Mouse (Mus musculus): ENCODE data around the gene Slco3a1. TPM values are rescaled to one million over a fixed set of nuclear protein-coding genes. Genes with fewer than 3 reads are reported as not detected.

Gene Slco3a1
- total and polyA plus RNA-seq, 2 experiments: 2.1 to 4.3 TPM

DNA sequence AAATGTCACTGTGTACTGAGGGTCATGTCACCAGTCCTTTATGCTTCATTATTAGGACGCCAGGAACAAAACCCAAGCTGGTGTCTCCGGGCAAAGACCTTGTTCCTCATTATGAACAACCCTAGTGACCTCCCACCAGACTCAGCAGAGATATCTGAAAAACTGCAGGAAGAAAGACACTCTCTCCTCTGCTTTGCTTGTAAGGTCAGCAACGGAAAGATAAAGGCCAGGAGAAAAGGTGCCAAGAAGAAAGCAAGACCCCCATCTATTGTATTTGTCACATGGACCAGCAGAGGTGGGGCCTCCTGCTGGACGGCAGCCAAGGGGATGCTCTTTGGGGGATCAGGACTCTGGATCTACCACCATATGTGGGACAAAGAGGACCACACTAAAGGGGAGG, 243.0 kb downstream of the Slco3a1 start:
- Histone ChIP-seq H3K4me1 (ENCODE audit: control insufficient read depth, insufficient read depth, low read length) (no peaks in the 10 kb centered on the region), H3K36me3 (ENCODE audit: control insufficient read depth, insufficient read depth, low read length) (no peaks in the 10 kb centered on the region), H3K79me2 (ENCODE audit: control insufficient read depth, insufficient read depth, low read length) (no peaks in the 10 kb centered on the region), H3K27ac (replicated peaks; ENCODE audit: insufficient read depth, low read depth, low read length) (no peak overlapping the region), H3K27me3 (ENCODE audit: control insufficient read depth, insufficient read depth, low read length) (no peaks in the 10 kb centered on the region), H3K4me3 (ENCODE audit: insufficient read depth, low read depth, low read length) (no peak overlapping the region), H3K9ac (ENCODE audit: low read depth, low read length) (no peak overlapping the region)
- WGBS: 68% methylated on average over 4 of the region's 4 CpGs
- DNase-seq (ENCODE audit: extremely low read depth, low read depth, low spot score): no peak
- no peak for TF ChIP-seq POLR2A (IDR thresholded peaks at IDR 0.05; ENCODE audit: extremely low read depth, insufficient read depth, low read length)
- no peak for TF ChIP-seq CTCF (IDR thresholded peaks at IDR 0.05; ENCODE audit: low read depth, low read length)

DNA sequence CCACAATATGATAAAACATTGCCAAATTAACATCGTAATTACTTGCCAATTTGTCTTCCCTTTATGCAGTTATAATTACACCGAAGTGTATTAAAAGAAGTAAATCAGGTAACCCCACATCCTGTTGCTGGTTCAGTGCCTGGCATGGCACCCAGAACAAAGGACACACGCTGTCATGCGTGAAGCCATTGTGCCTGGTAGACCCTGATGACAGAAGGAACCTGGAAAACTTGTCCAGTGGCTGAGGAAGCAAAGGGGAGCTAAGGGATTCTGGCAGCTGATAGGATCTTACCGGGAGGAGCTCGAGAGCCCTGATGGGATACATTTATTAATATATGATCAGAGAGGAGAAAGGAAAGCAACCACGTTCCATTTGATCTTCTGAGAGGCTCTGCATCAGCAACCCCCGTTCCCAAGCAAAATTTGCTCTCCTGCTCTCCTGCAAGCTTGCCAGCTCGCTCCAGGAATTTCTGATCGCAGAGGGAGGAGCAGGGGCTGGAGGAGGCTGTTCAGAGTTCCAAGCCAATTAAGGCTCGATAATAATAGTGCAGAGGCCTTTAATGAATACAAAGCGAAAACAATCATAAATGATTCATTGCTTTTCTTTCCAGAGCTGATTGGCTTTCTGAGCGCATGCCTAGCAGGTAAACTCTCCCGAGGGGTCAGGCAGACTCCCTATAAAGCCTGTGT, 250.8 kb downstream of the Slco3a1 start:
- no peaks in the 10 kb centered on the region for H3K4me1 ChIP-seq (ENCODE audit: control insufficient read depth, insufficient read depth, low read length)
- no peaks in the 10 kb centered on the region for H3K36me3 ChIP-seq (ENCODE audit: control insufficient read depth, insufficient read depth, low read length)
- H3K27me3 ChIP-seq (ENCODE audit: control insufficient read depth, insufficient read depth, low read length): no peaks in the 10 kb centered on the region
- 77% methylated on average over 14 of the region's 14 CpGs for WGBS
- H3K4me3 ChIP-seq (ENCODE audit: insufficient read depth, low read depth, low read length): no peak overlapping the region
- no peaks in the 10 kb centered on the region for H3K79me2 ChIP-seq (ENCODE audit: control insufficient read depth, insufficient read depth, low read length)
- no peak overlapping the region for H3K27ac ChIP-seq (replicated peaks; ENCODE audit: insufficient read depth, low read depth, low read length)
- TF ChIP-seq POLR2A (IDR thresholded peaks at IDR 0.05; ENCODE audit: extremely low read depth, insufficient read depth, low read length): no peak
- no peak for TF ChIP-seq CTCF (IDR thresholded peaks at IDR 0.05; ENCODE audit: low read depth, low read length)
- no peak overlapping the region for H3K9ac ChIP-seq (ENCODE audit: low read depth, low read length)
- no peak for DNase-seq (ENCODE audit: extremely low read depth, low read depth, low spot score)

DNA sequence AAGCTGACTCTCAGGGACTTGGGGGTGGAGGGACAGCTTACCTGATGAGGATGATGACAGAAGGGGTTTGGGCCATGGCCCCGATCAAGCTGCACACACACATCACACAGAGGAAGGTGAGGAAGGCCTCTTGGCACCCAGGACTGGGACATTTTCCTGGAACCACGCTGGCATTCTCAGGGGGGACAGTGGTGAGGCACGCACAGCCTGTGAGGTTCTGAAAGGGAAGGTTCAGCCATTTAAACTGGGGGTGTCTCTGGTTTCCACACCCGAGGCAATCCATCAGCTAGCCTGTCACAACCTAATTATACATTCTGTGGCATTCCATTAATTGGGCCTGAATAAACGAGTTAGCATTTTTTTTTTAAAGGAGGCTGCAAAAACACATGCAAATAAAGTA, 251.5 kb downstream of the Slco3a1 start:
- Histone ChIP-seq H3K4me3 (ENCODE audit: insufficient read depth, low read depth, low read length) (no peak overlapping the region), H3K27ac (replicated peaks; ENCODE audit: insufficient read depth, low read depth, low read length) (no peak overlapping the region), H3K79me2 (ENCODE audit: control insufficient read depth, insufficient read depth, low read length) (no peaks in the 10 kb centered on the region), H3K9ac (ENCODE audit: low read depth, low read length) (no peak overlapping the region), H3K36me3 (ENCODE audit: control insufficient read depth, insufficient read depth, low read length) (no peaks in the 10 kb centered on the region), H3K4me1 (ENCODE audit: control insufficient read depth, insufficient read depth, low read length) (no peaks in the 10 kb centered on the region), H3K27me3 (ENCODE audit: control insufficient read depth, insufficient read depth, low read length) (no peaks in the 10 kb centered on the region)
- TF ChIP-seq CTCF (IDR thresholded peaks at IDR 0.05; ENCODE audit: low read depth, low read length) (no peak), POLR2A (IDR thresholded peaks at IDR 0.05; ENCODE audit: extremely low read depth, insufficient read depth, low read length) (no peak)
- WGBS: 73% methylated on average over 5 of the region's 5 CpGs
- DNase-seq (ENCODE audit: extremely low read depth, low read depth, low spot score): no peak

DNA sequence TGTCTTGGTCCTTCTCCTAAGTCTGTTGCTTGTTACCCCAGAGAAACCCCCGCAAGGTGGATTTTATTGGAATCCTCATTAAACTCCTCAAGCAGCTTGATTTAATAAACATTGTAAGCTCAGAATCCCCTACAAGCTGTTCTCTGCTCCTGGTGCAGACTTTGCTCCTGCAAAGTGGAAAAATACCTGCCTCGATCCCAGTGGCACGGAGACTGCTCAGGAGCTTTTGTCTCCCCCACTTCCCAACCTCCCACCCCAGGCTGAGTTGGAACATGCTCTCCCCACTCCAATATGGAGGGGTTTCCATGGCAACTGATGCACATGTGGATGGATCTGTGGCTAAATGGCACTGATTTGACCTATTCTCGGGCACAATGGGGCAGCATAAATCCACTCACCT, 268.0 kb downstream of the Slco3a1 start:
- 87% methylated on average over 4 of the region's 4 CpGs for WGBS

DNA sequence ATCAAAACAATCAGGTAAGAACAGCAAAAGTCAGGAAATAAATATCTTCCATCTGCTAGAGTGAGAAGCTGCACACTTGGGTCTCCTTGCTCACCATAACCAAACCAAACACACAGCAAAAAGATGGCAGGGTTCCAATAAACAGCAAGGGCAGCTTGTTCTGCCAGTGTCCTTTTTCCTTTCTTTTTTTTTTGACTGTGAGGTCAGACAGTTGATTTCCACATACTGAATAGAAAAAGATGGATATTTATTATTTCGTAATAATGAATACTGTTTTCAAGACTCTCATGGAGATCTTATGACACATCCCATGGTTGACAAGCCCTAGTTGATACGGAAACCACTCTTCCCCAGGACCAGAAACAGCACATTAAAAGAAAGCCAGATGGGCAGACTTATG, 274.2 kb downstream of the Slco3a1 start:
- Histone ChIP-seq H3K27me3 (ENCODE audit: control insufficient read depth, insufficient read depth, low read length) (no peaks in the 10 kb centered on the region), H3K27ac (replicated peaks; ENCODE audit: insufficient read depth, low read depth, low read length) (no peak overlapping the region), H3K36me3 (ENCODE audit: control insufficient read depth, insufficient read depth, low read length) (no peaks in the 10 kb centered on the region), H3K79me2 (ENCODE audit: control insufficient read depth, insufficient read depth, low read length) (no peaks in the 10 kb centered on the region), H3K4me3 (ENCODE audit: insufficient read depth, low read depth, low read length) (no peak overlapping the region), H3K9ac (ENCODE audit: low read depth, low read length) (no peak overlapping the region), H3K4me1 (ENCODE audit: control insufficient read depth, insufficient read depth, low read length) (no peaks in the 10 kb centered on the region)
- TF ChIP-seq CTCF (IDR thresholded peaks at IDR 0.05; ENCODE audit: low read depth, low read length): no peak
- WGBS: 79% methylated on average over 2 of the region's 2 CpGs
- DNase-seq (ENCODE audit: extremely low read depth, low read depth, low spot score): no peak

More for the DNA sequence above, 268.0 kb downstream of the Slco3a1 start:
- no peak overlapping the region for H3K4me3 ChIP-seq (ENCODE audit: insufficient read depth, low read depth, low read length)
- H3K9ac ChIP-seq (ENCODE audit: low read depth, low read length): no peak overlapping the region
- TF ChIP-seq CTCF (IDR thresholded peaks at IDR 0.05; ENCODE audit: low read depth, low read length) (no peak), POLR2A (IDR thresholded peaks at IDR 0.05; ENCODE audit: extremely low read depth, insufficient read depth, low read length) (no peak)
- H3K4me1 ChIP-seq (ENCODE audit: control insufficient read depth, insufficient read depth, low read length): no peaks in the 10 kb centered on the region
- no peaks in the 10 kb centered on the region for H3K79me2 ChIP-seq (ENCODE audit: control insufficient read depth, insufficient read depth, low read length)
- DNase-seq (ENCODE audit: extremely low read depth, low read depth, low spot score): no peak
- H3K27me3 ChIP-seq (ENCODE audit: control insufficient read depth, insufficient read depth, low read length): no peaks in the 10 kb centered on the region
- H3K27ac ChIP-seq (replicated peaks; ENCODE audit: insufficient read depth, low read depth, low read length): no peak overlapping the region
- H3K36me3 ChIP-seq (ENCODE audit: control insufficient read depth, insufficient read depth, low read length): no peaks in the 10 kb centered on the region

DNA sequence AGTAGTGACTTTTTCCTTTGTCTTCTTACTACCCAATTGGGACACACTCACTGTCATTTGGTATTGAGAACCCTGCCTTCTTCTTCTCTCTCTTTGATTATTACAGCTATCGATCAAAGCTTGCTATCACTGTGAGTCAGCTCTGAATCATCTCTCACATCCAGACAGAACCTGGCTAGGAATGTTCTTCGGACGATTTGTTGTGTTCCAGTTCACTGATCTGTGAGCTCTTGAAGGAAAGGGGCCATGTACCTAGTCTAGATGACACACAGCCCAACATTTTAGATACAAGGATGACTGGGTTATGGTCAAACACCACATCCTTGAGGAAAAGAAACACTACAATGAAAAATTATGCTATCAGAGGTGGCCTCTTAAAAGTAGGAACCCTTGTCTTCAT, 275.2 kb downstream of the Slco3a1 start:
- Histone ChIP-seq H3K4me1 (ENCODE audit: control insufficient read depth, insufficient read depth, low read length) (no peaks in the 10 kb centered on the region), H3K9ac (ENCODE audit: low read depth, low read length) (no peak overlapping the region), H3K27me3 (ENCODE audit: control insufficient read depth, insufficient read depth, low read length) (no peaks in the 10 kb centered on the region), H3K79me2 (ENCODE audit: control insufficient read depth, insufficient read depth, low read length) (no peaks in the 10 kb centered on the region), H3K36me3 (ENCODE audit: control insufficient read depth, insufficient read depth, low read length) (no peaks in the 10 kb centered on the region), H3K4me3 (ENCODE audit: insufficient read depth, low read depth, low read length) (no peak overlapping the region), H3K27ac (replicated peaks; ENCODE audit: insufficient read depth, low read depth, low read length) (no peak overlapping the region)
- 95% methylated on average over 3 of the region's 3 CpGs for WGBS
- DNase-seq (ENCODE audit: extremely low read depth, low read depth, low spot score): no peak
- TF ChIP-seq CTCF (IDR thresholded peaks at IDR 0.05; ENCODE audit: low read depth, low read length): no peak
- TF ChIP-seq POLR2A (IDR thresholded peaks at IDR 0.05; ENCODE audit: extremely low read depth, insufficient read depth, low read length): no peak

All from liver, adult 2 months (tissue).